Mouse (Mus musculus) midbrain, embryonic 16.5 days (tissue): Measurements from ENCODE around the gene Mrpl10. TPM values are rescaled to one million over a fixed set of nuclear protein-coding genes. Genes with fewer than 3 reads are reported as not detected.

Experiments
- ATAC-seq: fragments of 200-750 bp; cut with Nextera tagmentation; 2 replicates; pipeline ENCODE4 v1.8.0; 2017; ENCODE audit warnings: moderate TSS enrichment
- H3K27ac ChIP-seq: fragments of 300-500 bp; sonication (generic); 2 replicates; pipeline ENCODE4 v1.5.1; 2014; ENCODE audit warnings: mild to moderate bottlenecking, low read length, mixed read lengths
- H3K27me3 ChIP-seq: fragments of 300-500 bp; sonication (generic); 2 replicates; pipeline ENCODE4 v1.6.1; 2014; ENCODE audit warnings: low read depth, low read length, mixed read lengths; ENCODE audit not compliant: control insufficient read depth, insufficient read depth
- H3K36me3 ChIP-seq: fragments of 300-500 bp; sonication (generic); 2 replicates; pipeline ENCODE4 v1.6.1; 2014; ENCODE audit warnings: mild to moderate bottlenecking, low read length, moderate library complexity, mixed read lengths; ENCODE audit not compliant: control insufficient read depth, insufficient read depth
- H3K4me1 ChIP-seq: fragments of 300-500 bp; sonication (generic); 2 replicates; pipeline ENCODE4 v1.6.1; 2014; ENCODE audit warnings: mild to moderate bottlenecking, low read length, mixed read lengths; ENCODE audit not compliant: control insufficient read depth, insufficient read depth
- H3K4me2 ChIP-seq: fragments of 300-500 bp; sonication (generic); 2 replicates; pipeline ENCODE4 v1.6.1; 2014; ENCODE audit warnings: mild to moderate bottlenecking, low read length, mixed read lengths
- H3K4me3 ChIP-seq: fragments of 300-500 bp; sonication (generic); 2 replicates; pipeline ENCODE4 v1.5.1; 2014; ENCODE audit warnings: low read depth, mild to moderate bottlenecking, low read length, moderate library complexity, mixed read lengths
- H3K9ac ChIP-seq: fragments of 300-500 bp; sonication (generic); 2 replicates; pipeline ENCODE4 v1.6.1; 2014; ENCODE audit warnings: low read depth, low read length, mixed read lengths
- H3K9me3 ChIP-seq: fragments of 300-500 bp; sonication (generic); replicated peaks from 2 replicates; pipeline ENCODE4 v1.6.1; 2014; ENCODE audit warnings: mild to moderate bottlenecking, low read length, mixed read lengths; ENCODE audit not compliant: control insufficient read depth, poor library complexity, severe bottlenecking
- WGBS: fragments of 180-500 bp; shearing (Covaris S2); extraction: QIAGEN DNeasy Blood & Tissue Kit; methylation state at CpG from one replicate; pipeline ENCODE4 v1.1.7; 2014; 5-methylcytosine and 5-hydroxymethylcytosine counted together
- polyA plus RNA-seq: library from polyadenylated mRNA; unstranded; fragments of >200 nt; fragmentation: Nextera tagmentation; extraction: Ambion mirVana; gene quantifications from 2 replicates; pipeline ENCODE4 v1.2.1, GENCODE M21; 2015

Mrpl10 gene
- polyA plus RNA-seq, 1 experiment from 2014 or later, result 58.9 TPM

- peak; percentile 23; the same call in 1 of the 2 replicates for ATAC-seq
- peak overlapping the region; percentile 85 for H3K4me2 ChIP-seq
- 21% methylated on average over 13 of the region's 13 CpGs for WGBS
Observed at GRCm38 (mm10) chr11:97050944-97051586, 9.7 kb downstream of the Mrpl10 start.

GRCm38 (mm10) chr11:97052219-97052646, 10.9 kb downstream of the Mrpl10 start:
- H3K36me3 ChIP-seq, result peaks cover 13% of the 10 kb centered on the region
- H3K9ac ChIP-seq, result no peak overlapping the region
- no peaks in the 10 kb centered on the region for H3K9me3 ChIP-seq
- no peak overlapping the region for H3K27ac ChIP-seq
- no peak for ATAC-seq
- no peak overlapping the region for H3K4me3 ChIP-seq
- H3K4me1 ChIP-seq, result peaks cover 20% of the 10 kb centered on the region
- WGBS, result 28% methylated on average over 11 of the region's 11 CpGs
- H3K4me2 ChIP-seq, result no peak overlapping the region; the same call in 1 of the 2 replicates
- no peaks in the 10 kb centered on the region for H3K27me3 ChIP-seq

More at GRCm38 (mm10) chr11:97050944-97051586, 9.7 kb downstream of the Mrpl10 start:
- H3K27me3 ChIP-seq, result no peaks in the 10 kb centered on the region
- peak overlapping the region; percentile 74 for H3K4me3 ChIP-seq
- H3K4me1 ChIP-seq, result peaks cover 20% of the 10 kb centered on the region
- peak overlapping the region; percentile 84 for H3K9ac ChIP-seq
- peak overlapping the region; percentile 72 for H3K27ac ChIP-seq
- H3K9me3 ChIP-seq, result no peaks in the 10 kb centered on the region
- peaks cover 13% of the 10 kb centered on the region for H3K36me3 ChIP-seq

- whole genome bisulfite sequencing, result 16% methylated on average over 9 of the region's 9 CpGs
- no peak for ATAC-seq
- Histone ChIP-seq H3K4me2 (no peak overlapping the region), H3K4me3 (no peak overlapping the region), H3K9ac (0 out of 2 replicates have a peak overlapping the region, but pooled peaks have one; percentile 18), H3K4me1 (no peaks in the 10 kb centered on the region), H3K9me3 (no peaks in the 10 kb centered on the region), H3K27me3 (no peaks in the 10 kb centered on the region), H3K36me3 (peaks cover 24% of the 10 kb centered on the region), H3K27ac (0 out of 2 replicates have a peak overlapping the region, but pooled peaks have one; percentile 26)
Observed at GRCm38 (mm10) chr11:97063274-97063920, 22.0 kb downstream of the Mrpl10 start.

GRCm38 (mm10) chr11:97063921-97064295, 22.5 kb downstream of the Mrpl10 start:
- Histone ChIP-seq H3K9ac (no peak overlapping the region), H3K27me3 (no peaks in the 10 kb centered on the region), H3K4me3 (no peak overlapping the region), H3K4me2 (no peak overlapping the region), H3K9me3 (no peaks in the 10 kb centered on the region), H3K27ac (no peak overlapping the region), H3K4me1 (no peaks in the 10 kb centered on the region), H3K36me3 (peaks cover 24% of the 10 kb centered on the region)
- no peak for ATAC-seq
- 90% methylated on average over 3 of the region's 3 CpGs for WGBS

DNA sequence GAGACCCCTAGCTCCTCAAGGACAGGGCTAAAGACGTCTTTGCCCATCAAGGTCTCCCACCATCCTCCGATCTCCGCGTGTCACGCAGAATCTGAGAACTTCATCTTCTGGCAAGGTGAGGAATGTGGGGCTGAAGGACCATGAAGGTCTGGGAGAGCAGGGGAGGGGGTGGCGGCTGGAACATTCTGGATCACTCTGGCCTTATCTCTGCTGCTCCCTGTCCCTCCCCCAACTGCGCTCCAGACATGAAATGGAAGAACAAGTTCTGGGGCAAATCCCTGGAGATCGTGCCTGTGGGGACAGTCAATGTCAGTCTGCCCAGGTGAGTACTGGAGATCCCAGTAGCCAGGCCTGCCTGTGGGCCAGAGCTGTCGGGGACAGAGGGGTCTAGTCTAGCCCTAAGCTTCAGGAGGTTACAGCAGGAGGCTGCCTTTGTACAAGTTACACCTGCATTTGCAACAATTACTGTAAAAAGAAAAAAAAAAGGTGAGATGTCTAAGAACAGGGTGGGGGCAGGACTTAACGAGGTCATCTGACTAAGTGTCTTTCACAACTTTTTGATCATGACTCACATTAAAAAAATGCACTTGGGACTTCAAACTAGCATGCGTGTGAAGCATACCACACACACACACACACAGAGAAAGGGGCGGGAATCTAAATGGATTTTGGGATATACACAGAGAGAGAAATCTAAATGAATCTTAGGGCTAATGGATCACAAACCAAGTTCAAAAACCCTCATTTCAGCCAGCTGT, 24.4 kb downstream of the Mrpl10 start:
- no peak overlapping the region for H3K27ac ChIP-seq
- peaks cover 19% of the 10 kb centered on the region for H3K36me3 ChIP-seq
- no peak overlapping the region for H3K9ac ChIP-seq
- no peak for ATAC-seq
- WGBS, result 91% methylated on average over 12 of the region's 12 CpGs
- H3K27me3 ChIP-seq, result no peaks in the 10 kb centered on the region
- no peak overlapping the region for H3K4me3 ChIP-seq
- no peak overlapping the region for H3K4me2 ChIP-seq
- H3K9me3 ChIP-seq, result no peaks in the 10 kb centered on the region
- H3K4me1 ChIP-seq, result no peaks in the 10 kb centered on the region

DNA sequence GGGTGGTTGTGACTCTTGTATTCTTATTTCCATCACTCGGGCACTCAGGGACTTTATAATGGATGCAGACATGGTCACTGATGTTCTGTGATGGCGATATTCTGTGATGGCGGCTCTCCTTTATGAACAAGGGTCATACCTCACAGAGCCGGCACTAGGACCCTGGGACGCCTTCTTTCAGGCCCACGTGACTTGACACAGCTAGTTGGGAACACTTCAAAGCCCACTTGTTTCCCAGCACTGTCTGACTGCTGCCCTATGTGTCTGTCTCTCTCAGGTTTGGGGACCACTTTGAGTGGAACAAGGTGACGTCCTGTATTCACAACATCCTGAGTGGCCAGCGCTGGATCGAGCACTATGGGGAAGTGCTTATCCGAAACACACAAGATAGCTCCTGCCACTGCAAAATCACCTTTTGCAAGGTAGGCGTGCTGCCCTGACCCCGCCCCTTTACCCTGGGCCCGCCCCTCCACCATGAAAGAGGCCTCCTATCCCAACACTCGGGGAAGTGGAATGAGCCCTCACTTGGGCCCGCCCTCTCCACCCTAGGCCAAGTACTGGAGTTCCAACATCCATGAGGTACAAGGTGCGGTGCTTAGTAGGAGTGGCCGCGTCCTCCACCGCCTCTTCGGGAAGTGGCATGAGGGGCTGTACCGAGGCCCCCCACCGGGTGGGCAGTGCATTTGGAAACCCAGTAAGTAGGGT, 25.4 kb downstream of the Mrpl10 start:
- Histone ChIP-seq H3K9me3 (no peaks in the 10 kb centered on the region), H3K27me3 (no peaks in the 10 kb centered on the region), H3K27ac (no peak overlapping the region), H3K9ac (no peak overlapping the region), H3K4me3 (no peak overlapping the region), H3K4me1 (no peaks in the 10 kb centered on the region), H3K36me3 (peaks cover 14% of the 10 kb centered on the region), H3K4me2 (no peak overlapping the region)
- ATAC-seq, result no peak
- WGBS, result 53% methylated on average over 22 of the region's 22 CpGs

DNA sequence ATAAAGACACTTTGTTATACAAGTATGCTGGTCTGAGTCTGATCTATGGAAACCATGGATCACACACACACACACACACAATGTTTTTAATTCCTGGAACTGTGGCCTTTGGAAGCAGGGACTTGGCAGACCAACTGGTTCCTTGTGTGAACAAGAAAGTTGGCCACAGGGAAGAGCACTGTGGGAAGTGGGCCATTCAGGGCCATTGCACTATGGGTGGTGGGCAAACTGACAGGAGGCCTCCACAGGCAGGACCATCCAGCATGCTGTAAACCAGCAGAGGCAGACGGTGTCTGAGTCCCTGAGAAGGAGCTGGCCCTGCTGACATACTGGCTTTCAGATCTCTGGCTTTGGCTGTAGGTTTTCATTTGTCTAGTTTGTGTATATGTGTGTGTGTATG, 28.0 kb downstream of the Mrpl10 start:
- H3K4me1 ChIP-seq, result no peaks in the 10 kb centered on the region
- no peaks in the 10 kb centered on the region for H3K27me3 ChIP-seq
- no peaks in the 10 kb centered on the region for H3K9me3 ChIP-seq
- H3K36me3 ChIP-seq, result peaks cover 14% of the 10 kb centered on the region
- ATAC-seq, result no peak
- H3K27ac ChIP-seq, result no peak overlapping the region
- no peak overlapping the region for H3K4me2 ChIP-seq
- 53% methylated on average over 1 of the region's 1 CpGs for WGBS
- no peak overlapping the region for H3K9ac ChIP-seq
- H3K4me3 ChIP-seq, result no peak overlapping the region

DNA sequence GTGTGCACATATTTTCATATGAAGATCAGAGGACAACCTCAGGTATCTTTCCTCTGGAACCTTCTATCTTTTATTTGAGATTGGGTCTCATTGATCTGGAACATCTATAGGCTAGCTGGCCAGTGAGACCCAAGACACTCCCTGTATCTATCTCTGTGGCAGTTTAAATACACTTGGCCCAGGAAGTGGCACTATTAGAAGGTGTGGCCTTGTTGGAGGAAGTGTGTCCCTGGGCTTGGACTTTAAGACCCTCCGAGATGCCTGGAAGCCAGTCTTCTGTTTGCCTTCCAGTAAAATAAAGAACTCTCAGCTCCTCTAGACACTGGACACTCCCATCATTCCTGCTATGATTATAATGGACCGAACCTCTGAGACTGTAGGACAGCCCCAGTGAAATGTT, 28.4 kb downstream of the Mrpl10 start:
- Histone ChIP-seq H3K4me2 (no peak overlapping the region), H3K9me3 (no peaks in the 10 kb centered on the region), H3K9ac (no peak overlapping the region), H3K36me3 (peaks cover 14% of the 10 kb centered on the region), H3K4me3 (no peak overlapping the region), H3K4me1 (no peaks in the 10 kb centered on the region), H3K27ac (no peak overlapping the region), H3K27me3 (no peaks in the 10 kb centered on the region)
- ATAC-seq, result no peak
- WGBS, result 88% methylated on average over 2 of the region's 2 CpGs
